Mouse (Mus musculus) cortical plate, adult 2 months (tissue): ENCODE data around the gene Kif13a. TPM values are rescaled to one million over a fixed set of nuclear protein-coding genes. Genes with fewer than 3 reads are reported as not detected.

Source experiments
- H3K27ac ChIP-seq: fragments of 200-500 bp; 2 replicates; pipeline ENCODE4 v1.5.1; 2012; ENCODE audit warnings: low read length, control low read depth, inconsistent platforms; ENCODE audit not compliant: insufficient read depth
- H3K4me1 ChIP-seq: fragments of 200-500 bp; 2 replicates; pipeline ENCODE4 v1.6.1; 2011; ENCODE audit warnings: low read length; ENCODE audit not compliant: control insufficient read depth, insufficient read depth
- H3K4me3 ChIP-seq: fragments of 200-500 bp; 2 replicates; pipeline ENCODE4 v1.5.1; 2011; ENCODE audit warnings: mild to moderate bottlenecking, low read length, control low read depth; ENCODE audit not compliant: insufficient read depth
- CTCF ChIP-seq: fragments of 200-500 bp; IDR thresholded peaks from 2 replicates; pipeline ENCODE4 v1.5.1; 2011; ENCODE audit warnings: mild to moderate bottlenecking, control low read depth, low read length; ENCODE audit not compliant: insufficient read depth; ENCODE audit errors: extremely low read depth
- POLR2A ChIP-seq: fragments of 200-500 bp; IDR thresholded peaks from 2 replicates; pipeline ENCODE4 v1.6.1; 2011; ENCODE audit warnings: mild to moderate bottlenecking, low read length, control low read depth; ENCODE audit not compliant: insufficient read depth; ENCODE audit errors: extremely low read depth
- polyA plus RNA-seq: library from polyadenylated mRNA; depleted of rRNA; stranded (reverse); fragments of >200 nt; gene quantifications from 2 replicates; pipeline ENCODE4 v1.2.3, GENCODE M21; 2012; rRNA removed

Kif13a gene
- polyA plus RNA-seq, 1 experiment = 16.0 TPM

DNA sequence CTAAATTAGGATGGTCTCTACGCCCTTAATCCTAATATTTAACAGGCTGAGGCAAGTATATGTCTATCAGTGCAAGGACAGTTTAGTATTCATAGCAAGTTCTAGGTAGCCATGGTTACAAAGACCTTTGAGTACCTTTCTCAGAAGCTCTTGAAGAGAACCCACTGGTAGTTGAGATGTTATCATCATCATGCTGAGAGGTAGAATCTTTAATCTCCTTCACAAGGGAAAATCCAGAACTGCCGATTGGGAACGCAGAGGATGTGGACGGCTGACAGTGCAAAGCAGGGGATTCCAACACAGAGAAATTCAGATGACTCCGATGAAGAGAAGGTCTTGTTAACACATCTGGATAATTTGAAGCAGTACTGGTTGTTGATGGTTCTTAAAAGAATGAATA, 216.2 kb downstream of the Kif13a start:
- Histone ChIP-seq H3K4me3 (no peak overlapping the region), H3K27ac (no peak overlapping the region), H3K4me1 (no peaks in the 10 kb centered on the region; the same call in 1 of the 2 replicates)
- TF ChIP-seq CTCF (no peak), POLR2A (no peak)

- H3K4me3 ChIP-seq = no peak overlapping the region
- TF ChIP-seq POLR2A (no peak), CTCF (no peak)
Observed at GRCm38 (mm10) chr13:46703138-46703537, 226.5 kb downstream of the Kif13a start.

GRCm38 (mm10) chr13:46701486-46701885, 228.2 kb downstream of the Kif13a start:
- TF ChIP-seq CTCF = no peak
- TF ChIP-seq POLR2A = no peak
- Histone ChIP-seq H3K4me3 (no peak overlapping the region), H3K27ac (no peak overlapping the region), H3K4me1 (no peaks in the 10 kb centered on the region)

More at GRCm38 (mm10) chr13:46703138-46703537, 226.5 kb downstream of the Kif13a start:
- no peak overlapping the region for H3K27ac ChIP-seq
- H3K4me1 ChIP-seq = no peaks in the 10 kb centered on the region

GRCm38 (mm10) chr13:46699372-46699771, 230.3 kb downstream of the Kif13a start:
- no peak for TF ChIP-seq CTCF
- TF ChIP-seq POLR2A = no peak
- no peak overlapping the region for H3K4me3 ChIP-seq
- H3K27ac ChIP-seq = no peak overlapping the region
- H3K4me1 ChIP-seq = no peaks in the 10 kb centered on the region

Other genes starting within 250 kb of the Kif13a start
- gene Nup153, start 201.9 kb downstream of the Kif13a start, polyA plus RNA-seq = 28.4 and 31.9 TPM in 2 replicates
- 12.0 and 13.2 TPM in 2 replicates for gene Nhlrc1, start 85.0 kb upstream of the Kif13a start, polyA plus RNA-seq
- 6.4 and 7.1 TPM in 2 replicates for gene Kdm1b, start 113.6 kb upstream of the Kif13a start, polyA plus RNA-seq
- gene Tpmt, start 114.9 kb upstream of the Kif13a start, polyA plus RNA-seq = 12.3 and 13.9 TPM in 2 replicates
- 41.4 and 46.1 TPM in 2 replicates for gene Dek, start 176.3 kb upstream of the Kif13a start, polyA plus RNA-seq
- gene Rnf144b, start 192.8 kb upstream of the Kif13a start, polyA plus RNA-seq = 15.1 and 16.2 TPM in 2 replicates